Mouse (Mus musculus): Measurements from ENCODE around the gene Car1.
"Not testable (repeated sequence)": the region's sequence is repeated elsewhere in the genome, so short reads cannot be mapped to it uniquely, and the experiment has no call there.

Gene Car1

GRCm38 (mm10) chr3:14782365-14782764 is 25.8 kb downstream of the Car1 start:
- DNase-seq: not testable (repeated sequence)

- DNase-seq: no peak
These were observed 28.0 kb downstream of the Car1 start for GRCm38 (mm10) chr3:14780212-14780611.

DNA sequence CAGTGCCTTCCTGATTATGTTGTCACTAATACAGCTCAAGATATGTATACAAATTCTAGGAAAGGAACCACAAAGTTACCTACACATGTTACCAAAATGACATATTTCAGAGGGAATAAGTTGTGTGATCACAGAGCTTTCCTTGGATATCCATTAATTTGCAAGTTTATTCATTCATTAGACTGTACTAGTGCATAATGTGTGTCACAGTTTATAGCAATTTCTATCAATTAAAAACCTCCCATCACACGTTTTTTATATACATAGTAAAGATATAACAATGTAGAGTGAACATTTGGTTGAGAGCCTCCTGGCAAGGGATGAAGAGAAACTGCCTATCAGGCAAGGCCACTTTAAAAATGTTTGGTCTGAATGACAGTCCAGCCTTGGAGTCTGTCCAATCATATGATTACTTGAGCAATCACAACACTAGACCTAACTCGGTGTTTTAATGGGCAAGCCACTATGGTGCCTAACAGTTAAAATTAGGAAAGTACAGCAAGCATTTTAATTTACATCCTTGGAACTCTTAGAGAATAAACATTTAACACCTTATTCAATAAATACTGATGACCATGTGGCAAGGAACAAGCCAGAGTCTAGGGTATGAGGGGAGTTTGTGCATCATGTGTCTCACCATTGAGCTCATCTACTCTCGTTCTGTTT is 31.5 kb downstream of the Car1 start:
- not testable (repeated sequence) for DNase-seq

DNA sequence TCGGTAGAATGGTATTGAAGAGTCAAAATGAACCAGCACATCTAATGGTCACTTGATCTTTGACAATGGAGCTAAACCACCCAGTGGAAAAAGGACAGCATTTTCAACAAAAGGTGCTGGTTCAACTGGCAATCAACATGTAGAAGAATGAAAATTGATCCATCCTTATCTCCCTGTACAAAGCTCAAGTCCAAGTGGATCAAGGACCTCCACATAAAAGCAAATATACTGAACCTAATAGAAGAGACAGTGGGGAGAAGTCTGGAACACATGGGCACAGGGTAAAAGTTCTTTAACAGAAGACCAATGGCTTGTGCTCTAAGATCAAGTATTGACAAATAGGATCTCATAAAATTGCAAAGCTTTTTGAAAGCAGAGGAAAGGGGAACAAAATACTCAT is 33.6 kb downstream of the Car1 start:
- not testable (repeated sequence) for DNase-seq

- not testable (repeated sequence) for DNase-seq
These were observed 35.7 kb downstream of the Car1 start for GRCm38 (mm10) chr3:14772473-14772872.

DNA sequence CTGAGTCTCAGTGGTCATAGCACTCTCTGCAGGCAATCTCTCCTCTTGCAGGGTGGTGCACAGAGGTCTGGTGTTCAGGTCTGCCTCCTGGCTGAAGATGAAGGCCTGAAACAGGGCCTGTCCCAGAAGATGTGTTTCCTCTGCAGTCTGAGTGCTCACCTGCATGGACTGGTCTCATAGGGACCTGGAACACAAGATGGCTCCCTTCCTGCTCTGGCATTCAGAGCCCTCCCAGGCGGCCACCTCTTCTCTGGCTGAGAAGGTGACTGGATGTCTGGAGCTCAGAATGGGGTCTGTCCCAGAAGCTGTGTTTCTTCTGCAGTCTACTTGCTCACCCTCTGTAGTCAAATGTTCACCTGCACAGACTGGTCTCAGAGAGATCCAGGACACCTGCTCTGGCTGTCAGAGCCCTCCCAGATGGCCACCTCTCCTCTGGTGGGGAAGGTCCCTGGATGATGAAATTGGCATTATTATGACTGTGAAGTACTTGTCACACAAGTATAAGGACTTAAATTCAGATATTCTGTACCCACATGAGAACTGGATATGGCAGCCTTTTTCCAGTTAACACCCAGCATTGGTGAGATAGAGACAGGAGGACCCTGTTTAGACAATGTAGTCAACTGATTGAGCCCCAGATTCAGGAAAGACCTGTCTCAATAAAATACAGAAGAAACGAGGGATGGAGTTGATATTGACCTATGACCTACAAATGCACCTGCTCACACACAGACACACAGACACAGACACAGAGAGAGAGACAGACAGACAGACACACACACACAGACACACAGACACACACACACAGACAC is 43.2 kb downstream of the Car1 start:
- DNase-seq: no peak

- DNase-seq: no peak
These were observed 52.5 kb downstream of the Car1 start for GRCm38 (mm10) chr3:14755716-14756115.

DNA sequence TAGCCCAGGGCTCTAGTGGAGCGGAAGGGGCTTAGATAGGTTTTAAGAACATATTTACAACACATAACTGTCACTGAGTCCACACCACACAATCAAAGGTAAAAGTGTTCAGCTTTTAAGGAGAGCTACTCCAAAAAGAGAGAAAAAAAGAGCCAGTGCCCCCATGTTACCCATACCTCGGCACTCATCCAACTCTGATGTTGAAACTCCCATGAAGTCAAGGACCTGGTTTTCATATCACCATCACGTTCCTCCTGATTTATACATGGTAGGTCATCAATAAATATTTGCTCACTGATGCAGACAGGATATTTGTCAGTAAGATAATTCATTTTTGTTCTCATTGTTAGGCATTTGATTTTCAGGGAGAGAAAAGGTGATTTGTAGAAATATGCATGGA is 62.1 kb downstream of the Car1 start:
- no peak for DNase-seq

GRCm38 (mm10) chr3:14738261-14738660 is 69.9 kb downstream of the Car1 start:
- DNase-seq: no peak

- not testable (repeated sequence) for DNase-seq
These were observed 80.7 kb downstream of the Car1 start for GRCm38 (mm10) chr3:14727496-14727895.

DNA sequence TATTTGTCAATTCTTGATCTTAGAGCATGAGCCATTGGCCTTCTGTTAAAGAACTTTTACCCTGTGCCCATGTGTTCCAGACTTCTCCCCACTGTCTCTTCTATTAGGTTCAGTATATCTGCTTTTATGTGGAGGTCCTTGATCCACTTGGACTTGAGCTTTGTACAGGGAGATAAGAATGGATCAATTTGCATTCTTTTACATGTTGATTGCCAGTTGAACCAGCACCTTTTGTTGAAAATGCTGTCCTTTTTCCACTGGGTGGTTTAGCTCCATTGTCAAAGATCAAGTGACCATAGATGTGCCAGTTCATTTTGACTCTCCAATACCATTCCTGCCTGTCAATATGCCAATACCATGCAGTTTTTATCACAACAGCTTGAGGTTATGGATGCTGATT is 82.7 kb downstream of the Car1 start:
- DNase-seq: not testable (repeated sequence)

Data from lung, adult 18-20 months (tissue).